Mouse (Mus musculus) macrophage (primary cell): ENCODE measurements around the gene Slc39a11. TPM values are rescaled to one million over a fixed set of nuclear protein-coding genes. Genes with fewer than 3 reads are reported as not detected.

Experiments used
- H3K27ac ChIP-seq: fragments of 350-480 bp; formaldehyde crosslinking; 2 replicates; pipeline ENCODE4 v1.9.0; 2021
- H3K36me3 ChIP-seq: fragments of 350-480 bp; formaldehyde crosslinking; 2 replicates; pipeline ENCODE4 v1.9.0; 2021; ENCODE audit errors: inconsistent target
- H3K4me3 ChIP-seq: fragments of 350-480 bp; formaldehyde crosslinking; 2 replicates; pipeline ENCODE4 v1.9.0; 2021; ENCODE audit errors: inconsistent target
- H3K79me2 ChIP-seq: fragments of 350-480 bp; formaldehyde crosslinking; 2 replicates; pipeline ENCODE4 v1.9.0; 2021; ENCODE audit errors: inconsistent target
- whole genome bisulfite sequencing: methylation state at CpG from one replicate; pipeline ENCODE4 v1.1.7; 2026; ENCODE audit warnings: inconsistent platforms; ENCODE audit not compliant: missing documents; 5-methylcytosine and 5-hydroxymethylcytosine counted together
- polyA plus RNA-seq: library from polyadenylated mRNA; stranded (reverse); fragments of 250-400 nt; gene quantifications from 3 replicates; pipeline ENCODE4 v1.2.4, GENCODE M21; 2018; ENCODE audit warnings: inconsistent platforms

Slc39a11 gene
- polyA plus RNA-seq, 1 experiment from 2014 or later, result 21.0 TPM

DNA sequence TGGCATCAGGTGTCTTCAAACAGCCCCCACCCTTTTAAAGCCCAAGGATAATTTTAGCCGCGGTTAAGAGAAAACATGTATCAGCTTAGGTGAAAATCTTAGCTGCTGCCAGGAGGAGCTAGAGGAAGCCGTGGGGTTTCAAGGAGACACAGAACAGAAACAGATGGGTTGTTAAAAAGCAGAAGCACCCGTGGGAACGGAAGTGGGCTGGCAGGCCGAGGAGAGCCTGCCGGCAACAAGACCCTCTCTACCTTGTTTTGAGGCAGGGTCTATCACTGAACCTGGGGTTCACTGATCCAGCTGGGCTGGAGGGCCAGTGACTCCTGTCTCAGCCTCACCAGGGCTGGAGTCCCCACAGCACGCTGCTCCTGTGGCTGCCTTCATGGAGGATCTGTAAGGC, 310.1 kb downstream of the Slc39a11 start:
- Histone ChIP-seq H3K79me2 (no peaks in the 10 kb centered on the region), H3K27ac (no peak overlapping the region), H3K4me3 (no peak overlapping the region), H3K36me3 (no peaks in the 10 kb centered on the region)
- 20% methylated on average over 8 of the region's 8 CpGs for WGBS

DNA sequence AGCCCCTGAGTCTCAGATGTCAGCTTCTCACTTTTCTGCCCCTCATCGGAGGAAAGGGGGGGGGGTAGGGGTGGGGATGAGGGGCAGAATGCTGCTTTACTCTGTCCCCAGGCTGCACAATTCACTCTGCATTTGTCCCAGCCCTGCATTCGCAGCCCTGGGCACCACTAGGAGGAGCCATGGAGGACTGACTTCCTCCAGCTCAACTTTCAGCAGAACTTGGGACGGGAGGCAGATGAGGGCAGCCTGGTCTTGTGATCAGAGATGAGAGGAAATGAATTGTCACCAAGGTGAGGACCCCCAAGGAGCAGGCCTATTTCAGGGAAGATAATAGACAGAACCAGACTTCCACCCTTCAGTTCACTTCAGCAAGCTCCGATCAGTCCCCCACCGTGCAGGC, 311.3 kb downstream of the Slc39a11 start:
- no peak overlapping the region for H3K27ac ChIP-seq
- H3K79me2 ChIP-seq, result no peaks in the 10 kb centered on the region
- H3K4me3 ChIP-seq, result no peak overlapping the region
- H3K36me3 ChIP-seq, result no peaks in the 10 kb centered on the region
- WGBS, result 79% methylated on average over 5 of the region's 5 CpGs

DNA sequence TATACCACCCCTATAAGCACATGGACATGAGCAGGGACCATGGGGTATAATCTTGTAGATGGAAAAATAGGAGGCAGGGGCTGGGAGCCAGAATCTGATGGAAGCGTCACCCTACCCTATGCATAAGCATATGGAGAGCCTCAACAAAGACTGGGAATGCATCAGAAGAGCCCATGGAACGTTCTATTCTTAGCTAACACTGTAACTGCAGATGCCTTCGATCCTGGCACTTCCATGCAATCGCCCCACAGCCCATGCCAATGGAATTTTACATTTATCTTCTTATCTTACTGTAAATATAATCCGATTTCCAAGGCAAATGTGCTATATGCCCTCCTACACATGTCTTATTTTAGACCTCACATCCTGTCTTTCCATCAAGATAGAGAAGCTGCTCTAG, 314.2 kb downstream of the Slc39a11 start:
- Histone ChIP-seq H3K36me3 (no peaks in the 10 kb centered on the region), H3K4me3 (no peak overlapping the region), H3K27ac (no peak overlapping the region), H3K79me2 (no peaks in the 10 kb centered on the region)
- 91% methylated on average over 5 of the region's 5 CpGs for WGBS

DNA sequence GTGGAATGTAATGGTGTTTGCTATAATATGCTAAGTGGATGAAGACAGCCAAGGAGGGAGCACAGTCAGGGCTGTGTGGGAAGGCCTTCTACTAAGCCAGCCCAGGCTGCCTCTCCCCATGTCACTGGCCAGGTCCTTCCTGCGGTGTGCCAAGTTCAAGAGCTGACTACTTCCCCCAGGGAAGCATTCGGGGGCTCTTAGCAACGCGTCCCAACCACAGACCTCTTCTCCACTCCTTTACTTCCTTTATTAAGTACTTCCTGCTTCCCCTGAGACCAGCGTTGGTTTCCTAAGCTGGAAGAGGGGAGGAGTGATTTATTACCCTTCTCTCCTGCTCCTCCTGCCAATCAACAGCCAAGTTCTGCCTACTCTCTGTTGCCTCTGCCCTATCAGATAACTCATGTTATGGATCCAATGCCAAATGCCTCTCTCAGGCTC, 315.4 kb downstream of the Slc39a11 start:
- Histone ChIP-seq H3K27ac (no peak overlapping the region), H3K4me3 (no peak overlapping the region), H3K79me2 (no peaks in the 10 kb centered on the region), H3K36me3 (no peaks in the 10 kb centered on the region)
- 10% methylated on average over 5 of the region's 5 CpGs for WGBS

DNA sequence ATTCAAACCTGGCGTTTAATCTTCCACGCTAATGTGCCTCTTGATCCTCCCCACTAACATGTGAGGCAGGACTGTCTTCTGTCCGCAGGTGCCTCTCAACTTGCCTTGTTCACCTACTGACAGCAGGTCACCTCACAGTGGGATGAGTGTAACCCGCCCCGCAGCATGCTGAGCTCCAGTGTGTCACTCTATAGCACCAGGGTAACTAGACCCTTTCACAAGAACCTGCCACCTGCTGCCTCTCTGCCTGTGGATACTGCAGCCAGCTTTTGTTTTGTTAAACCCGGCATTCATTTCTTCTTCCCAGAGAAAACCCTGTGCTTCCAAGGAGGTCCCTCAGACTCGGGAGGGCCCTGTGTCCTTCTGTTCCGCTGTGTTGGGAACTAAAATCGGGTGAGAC, 316.3 kb downstream of the Slc39a11 start:
- Histone ChIP-seq H3K27ac (no peak overlapping the region), H3K4me3 (no peak overlapping the region), H3K79me2 (no peaks in the 10 kb centered on the region), H3K36me3 (no peaks in the 10 kb centered on the region)
- 85% methylated on average over 9 of the region's 9 CpGs for WGBS

DNA sequence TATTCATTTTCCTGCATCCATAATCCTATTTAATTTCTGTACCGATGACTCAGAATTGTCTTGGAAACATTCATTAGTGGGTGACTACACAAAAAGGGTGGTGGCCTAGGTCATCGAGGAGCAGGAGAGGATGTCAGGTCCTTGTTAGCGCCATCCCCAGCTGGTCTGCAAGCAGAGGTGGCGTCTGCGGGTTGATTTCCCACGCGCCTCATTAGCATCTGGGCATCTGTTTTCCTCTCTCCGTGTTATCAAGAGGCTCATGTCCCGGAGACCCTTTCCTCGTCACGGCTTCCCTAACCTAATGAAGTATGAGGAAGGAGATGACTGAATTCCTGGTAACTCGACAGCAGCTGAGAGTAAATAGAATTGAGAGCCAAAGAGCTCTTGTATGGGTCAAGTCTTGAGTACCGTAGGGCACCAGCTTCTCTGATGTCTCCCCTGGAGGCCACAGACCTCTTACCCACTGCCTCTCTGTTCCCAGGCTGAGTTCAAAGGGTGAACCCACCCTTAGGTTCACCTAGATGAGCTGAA, 319.8 kb downstream of the Slc39a11 start:
- Histone ChIP-seq H3K79me2 (no peaks in the 10 kb centered on the region), H3K36me3 (no peaks in the 10 kb centered on the region), H3K27ac (no peak overlapping the region), H3K4me3 (no peak overlapping the region)
- 96% methylated on average over 13 of the region's 13 CpGs for WGBS

GRCm38 (mm10) chr11:113327499-113328062, 322.3 kb downstream of the Slc39a11 start:
- WGBS, result 94% methylated on average over 3 of the region's 3 CpGs
- no peak overlapping the region for H3K27ac ChIP-seq
- H3K79me2 ChIP-seq, result no peaks in the 10 kb centered on the region
- H3K36me3 ChIP-seq, result no peaks in the 10 kb centered on the region
- H3K4me3 ChIP-seq, result no peak overlapping the region

GRCm38 (mm10) chr11:113326387-113327011, 323.4 kb downstream of the Slc39a11 start:
- no peaks in the 10 kb centered on the region for H3K79me2 ChIP-seq
- WGBS, result 55% methylated on average over 18 of the region's 18 CpGs

GRCm38 (mm10) chr11:113321601-113322000, 328.3 kb downstream of the Slc39a11 start:
- Histone ChIP-seq H3K4me3 (no peak overlapping the region), H3K27ac (no peak overlapping the region), H3K79me2 (no peaks in the 10 kb centered on the region), H3K36me3 (no peaks in the 10 kb centered on the region)
- WGBS, result 92% methylated on average over 3 of the region's 3 CpGs

More at GRCm38 (mm10) chr11:113326387-113327011, 323.4 kb downstream of the Slc39a11 start:
- Histone ChIP-seq H3K4me3 (no peak overlapping the region), H3K36me3 (no peaks in the 10 kb centered on the region), H3K27ac (no peak overlapping the region)

DNA sequence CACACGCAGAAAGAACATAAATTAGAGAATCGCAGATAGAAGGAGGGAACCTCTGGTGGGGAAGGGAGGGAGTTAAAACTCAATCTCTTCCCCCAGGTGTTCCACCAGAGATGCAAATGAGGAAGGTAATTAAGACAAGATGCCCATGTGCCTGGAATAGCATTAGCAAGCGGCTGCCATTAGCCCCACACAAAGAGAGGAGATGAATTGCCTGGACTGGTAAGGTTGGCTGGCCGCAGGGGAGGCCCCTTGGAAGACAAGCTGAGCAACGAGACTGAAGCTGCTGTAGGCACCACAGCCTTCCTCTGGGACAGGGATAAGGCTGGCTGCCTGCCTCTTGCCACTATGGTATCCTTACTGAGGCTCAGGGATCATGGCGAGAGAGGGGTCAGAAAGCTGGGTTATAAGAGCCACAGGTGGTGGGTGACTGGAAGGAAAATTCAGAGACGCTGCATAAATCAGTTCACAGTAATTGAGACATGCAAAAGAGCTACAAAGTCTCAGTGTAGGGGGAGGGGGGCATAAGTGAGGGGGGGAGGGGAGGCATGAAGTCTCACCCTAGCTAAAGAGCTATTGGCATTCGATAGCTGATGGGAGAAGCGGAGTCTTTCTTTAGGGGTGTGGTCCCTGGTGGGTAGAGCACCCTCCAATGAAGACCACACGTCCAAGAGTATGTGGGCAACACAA, 340.5 kb downstream of the Slc39a11 start:
- H3K27ac ChIP-seq, result no peak overlapping the region
- no peak overlapping the region for H3K4me3 ChIP-seq
- H3K36me3 ChIP-seq, result no peaks in the 10 kb centered on the region
- H3K79me2 ChIP-seq, result no peaks in the 10 kb centered on the region
- WGBS, result 91% methylated on average over 8 of the region's 10 CpGs

DNA sequence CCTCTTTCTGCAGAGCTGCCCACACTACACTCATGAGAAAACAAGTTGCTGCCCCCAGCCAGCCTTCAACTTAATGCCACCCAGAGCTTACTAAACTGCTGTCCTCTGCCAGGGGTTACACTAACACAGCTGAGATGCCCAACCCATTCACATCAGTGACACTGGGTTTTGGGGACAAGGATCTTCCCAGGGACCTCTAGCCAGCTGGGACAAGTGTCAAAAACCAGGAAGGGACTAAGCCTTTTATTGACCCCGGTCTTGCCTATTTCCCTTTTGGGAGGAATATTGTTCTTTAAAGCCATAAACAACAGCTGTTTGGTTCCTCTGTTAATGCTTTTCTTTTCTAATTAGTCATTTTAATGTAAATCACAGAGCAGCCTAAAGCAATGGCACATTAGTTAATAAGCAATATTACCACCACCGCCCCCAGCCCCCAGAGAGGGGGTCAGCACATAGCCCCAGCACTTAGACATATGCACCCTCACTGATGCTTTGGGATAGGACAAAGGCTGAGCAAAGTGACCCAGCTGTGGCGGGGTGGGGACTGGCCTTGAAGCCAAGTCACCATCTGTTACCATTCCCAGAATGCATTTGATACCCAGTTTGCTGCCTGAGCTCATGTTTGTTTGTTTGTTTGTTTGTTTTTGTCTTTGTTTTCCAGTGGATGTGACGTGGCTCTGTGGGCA, 341.5 kb downstream of the Slc39a11 start:
- Histone ChIP-seq H3K36me3 (no peaks in the 10 kb centered on the region), H3K79me2 (no peaks in the 10 kb centered on the region), H3K27ac (no peak overlapping the region), H3K4me3 (no peak overlapping the region)
- WGBS, result 94% methylated on average over 4 of the region's 4 CpGs

GRCm38 (mm10) chr11:113303204-113303603, 346.7 kb downstream of the Slc39a11 start:
- no peak overlapping the region for H3K4me3 ChIP-seq
- no peaks in the 10 kb centered on the region for H3K36me3 ChIP-seq
- H3K27ac ChIP-seq, result no peak overlapping the region
- 96% methylated on average over 5 of the region's 5 CpGs for WGBS
- H3K79me2 ChIP-seq, result no peaks in the 10 kb centered on the region

- Histone ChIP-seq H3K4me3 (no peak overlapping the region), H3K36me3 (no peaks in the 10 kb centered on the region), H3K27ac (no peak overlapping the region), H3K79me2 (no peaks in the 10 kb centered on the region)
- 92% methylated on average over 10 of the region's 10 CpGs for WGBS
Observed at GRCm38 (mm10) chr11:113299492-113299891, 350.4 kb downstream of the Slc39a11 start.

DNA sequence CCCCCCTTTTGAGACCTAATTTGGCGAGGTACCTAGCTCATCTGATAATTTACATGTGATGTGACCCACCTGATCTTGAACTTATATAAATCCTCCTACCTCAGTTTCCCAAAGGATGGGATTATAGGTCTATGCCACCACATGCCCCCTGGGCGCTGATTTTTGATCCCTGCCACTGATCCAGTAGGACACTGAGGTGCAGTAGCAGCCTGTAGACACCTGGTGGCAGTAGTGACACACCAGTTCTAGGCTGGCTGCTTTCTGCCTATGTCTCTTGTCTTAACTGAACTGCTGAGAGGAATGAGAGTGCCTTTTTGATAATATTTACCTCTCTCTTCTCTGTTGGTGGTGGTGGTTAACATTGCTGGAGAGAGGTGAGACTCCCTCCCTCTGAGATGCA, 352.1 kb downstream of the Slc39a11 start:
- Histone ChIP-seq H3K4me3 (no peak overlapping the region), H3K36me3 (no peaks in the 10 kb centered on the region), H3K79me2 (no peaks in the 10 kb centered on the region), H3K27ac (no peak overlapping the region)
- 64% methylated on average over 2 of the region's 2 CpGs for WGBS
